Mouse (Mus musculus): ENCODE data around the gene Mrpl12. TPM values are rescaled to one million over a fixed set of nuclear protein-coding genes. Genes with fewer than 3 reads are reported as not detected.

Gene Mrpl12
- total RNA-seq, 2 experiments from 2014 or later, result 116 to 122 TPM

DNA sequence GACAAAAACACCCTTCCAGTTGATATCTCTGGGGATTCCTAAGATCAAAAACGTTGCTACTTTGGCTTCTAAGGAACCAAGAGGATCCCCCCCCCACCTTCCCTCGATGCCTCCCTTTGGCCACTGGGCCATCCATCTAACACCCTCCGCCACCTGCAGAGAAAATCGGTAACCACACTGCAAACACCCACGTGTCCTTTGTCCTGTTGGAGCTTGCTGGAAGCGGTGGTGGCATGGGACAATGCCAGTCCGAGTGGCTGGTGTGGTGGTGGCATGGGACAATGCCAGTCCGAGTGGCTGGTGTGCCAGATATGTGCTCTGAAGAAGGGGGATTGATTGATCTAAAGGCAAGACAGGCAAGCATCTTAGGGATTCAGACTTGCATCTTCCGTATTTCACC, 47.2 kb downstream of the Mrpl12 start:
- no peak for DNase-seq (ENCODE audit: low spot score in 2 of 2)

DNA sequence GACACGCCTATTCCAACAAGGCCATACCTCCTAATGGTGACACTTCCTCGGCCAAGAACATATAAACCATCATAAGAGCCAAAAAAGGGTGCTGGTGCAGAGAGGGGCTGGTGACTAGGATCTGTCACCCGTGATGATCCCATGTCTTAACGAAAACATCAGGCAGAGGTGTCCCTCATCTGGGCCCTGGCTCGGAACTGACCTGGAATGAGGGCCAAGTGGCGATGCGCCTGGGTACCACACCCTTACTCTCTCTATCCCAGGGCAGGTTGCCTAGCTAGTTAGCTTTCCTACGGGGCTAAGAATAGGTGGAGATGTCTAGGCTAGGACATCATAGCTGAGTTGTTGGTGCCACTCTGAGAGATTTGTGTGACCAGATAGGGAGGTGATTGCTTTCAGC, 49.7 kb downstream of the Mrpl12 start:
- no peak for DNase-seq (ENCODE audit: low spot score in 2 of 2)

DNA sequence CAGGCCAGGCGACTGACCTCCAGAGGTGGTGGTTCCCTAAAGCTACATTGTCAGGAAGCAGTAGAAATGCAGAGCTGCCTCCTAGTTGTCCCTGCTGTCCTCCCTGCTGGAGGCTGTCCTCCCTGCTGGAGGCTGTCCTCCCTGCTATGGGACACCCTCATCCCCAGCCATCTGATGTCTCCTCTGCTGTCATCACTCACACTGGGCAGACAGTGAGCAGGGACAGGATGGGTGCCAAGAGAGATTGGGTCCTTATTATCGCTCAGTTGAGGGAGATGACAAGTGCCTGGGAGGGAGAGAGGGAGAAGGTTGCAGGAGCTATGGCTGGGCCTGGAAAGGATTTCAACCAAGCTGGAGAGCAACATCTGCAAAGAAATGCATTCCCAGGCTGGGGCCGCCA, 50.7 kb downstream of the Mrpl12 start:
- DNase-seq (ENCODE audit: low spot score in 2 of 2), result no peak

DNA sequence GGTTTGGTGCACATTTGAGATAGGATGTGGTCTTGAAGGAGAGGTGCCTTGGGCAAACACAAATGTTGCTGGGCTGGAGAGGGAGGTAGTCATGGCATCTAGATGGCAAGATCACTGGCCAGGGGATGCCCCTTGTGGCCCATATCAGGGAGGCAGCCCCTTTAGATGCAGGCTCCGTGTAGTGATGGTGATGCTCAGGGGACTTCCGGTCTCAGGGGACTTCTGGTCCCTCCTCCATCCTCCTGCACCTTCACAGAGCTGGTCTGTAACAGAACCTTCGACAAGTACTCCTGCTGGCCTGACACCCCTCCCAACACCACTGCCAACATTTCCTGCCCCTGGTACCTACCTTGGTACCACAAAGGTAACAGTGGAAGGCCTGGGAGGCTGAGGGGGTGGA, 51.4 kb downstream of the Mrpl12 start:
- DNase-seq (ENCODE audit: low spot score in 2 of 2), result no peak

DNA sequence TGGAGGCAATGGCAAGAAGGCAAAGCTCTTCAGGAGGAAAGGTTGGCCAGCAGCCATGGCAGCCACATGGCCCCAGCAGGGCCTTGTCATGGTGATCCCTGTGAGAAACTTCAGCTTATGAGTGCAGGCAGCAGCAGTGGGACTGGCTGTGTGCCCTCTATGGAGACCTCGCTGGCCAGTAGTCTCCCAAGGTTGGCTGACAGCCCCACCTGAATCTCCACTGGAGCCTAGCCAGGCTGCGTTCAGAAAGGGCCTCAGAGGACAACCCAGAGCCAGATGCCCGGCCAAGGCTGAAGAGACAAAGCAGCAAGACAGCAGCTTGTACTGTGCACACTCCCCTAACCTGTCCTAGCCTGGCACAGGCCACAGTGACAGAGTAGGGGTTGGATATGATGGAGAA, 54.1 kb downstream of the Mrpl12 start:
- DNase-seq (ENCODE audit: low spot score in 2 of 2), result peak; percentile 30 to 47

Other genes with a start within 250 kb of the Mrpl12 start
- 100 to 1,000 TPM; 861 to 883 TPM for gene Actg1, start 136.1 kb upstream of the Mrpl12 start, total RNA-seq (2021)
- under 1 TPM; 0.52 to 0.98 TPM for gene Fscn2, start 123.1 kb upstream of the Mrpl12 start, total RNA-seq (2021)
- 10 to 100 TPM; 16.7 to 16.9 TPM for gene Faap100, start 105.8 kb upstream of the Mrpl12 start, total RNA-seq (2021)
- 10 to 100 TPM; 68.0 to 80.5 TPM for gene Nploc4, start 46.9 kb upstream of the Mrpl12 start, total RNA-seq (2021)
- gene Tspan10, start 42.0 kb upstream of the Mrpl12 start, total RNA-seq (2021), result 1 to 10 TPM in 1 of 2 experiments, not detected in 1; 4.6 TPM
- gene Pde6g, start 31.1 kb upstream of the Mrpl12 start, total RNA-seq (2021), result under 1 TPM in 1 of 2 experiments, not detected in 1; 0.39 TPM
- gene Oxld1, start 26.5 kb upstream of the Mrpl12 start, total RNA-seq (2021), result 10 to 100 TPM; 19.3 to 24.8 TPM
- 10 to 100 TPM in 1 of 2 experiments, 1 to 10 TPM in 1; 8.9 to 10.1 TPM for gene Ccdc137, start 26.5 kb upstream of the Mrpl12 start, total RNA-seq (2021)
- gene Arl16, start 17.0 kb upstream of the Mrpl12 start, total RNA-seq (2021), result 10 to 100 TPM; 20.8 to 23.8 TPM
- 10 to 100 TPM; 19.6 to 20.0 TPM for gene Slc25a10, start 7.2 kb downstream of the Mrpl12 start, total RNA-seq (2021)
- under 1 TPM in 1 of 2 experiments, not detected in 1; 0.26 TPM for gene Gcgr, start 46.1 kb downstream of the Mrpl12 start, total RNA-seq (2021)
- 10 to 100 TPM; 74.0 to 81.3 TPM for gene Mcrip1, start 65.1 kb downstream of the Mrpl12 start, total RNA-seq (2021)
- gene Ppp1r27, start 66.5 kb downstream of the Mrpl12 start, total RNA-seq (2021), result 10 to 100 TPM; 80.7 to 99.3 TPM
- gene P4hb, start 88.6 kb downstream of the Mrpl12 start, total RNA-seq (2021), result 100 to 1,000 TPM; 527 to 538 TPM
- gene Arhgdia, start 97.0 kb downstream of the Mrpl12 start, total RNA-seq (2021), result 100 to 1,000 TPM; 278 to 300 TPM
- gene Alyref, start 113.8 kb downstream of the Mrpl12 start, total RNA-seq (2021), result 100 to 1,000 TPM; 112 to 113 TPM
- gene Anapc11, start 113.8 kb downstream of the Mrpl12 start, total RNA-seq (2021), result 10 to 100 TPM; 72.5 to 86.2 TPM
- 1 to 10 TPM in 1 of 2 experiments, not detected in 1; 1.3 TPM for gene Npb, start 123.9 kb downstream of the Mrpl12 start, total RNA-seq (2021)
- 10 to 100 TPM; 36.6 to 41.4 TPM for gene Pcyt2, start 133.3 kb downstream of the Mrpl12 start, total RNA-seq (2021)
- gene Sirt7, start 140.6 kb downstream of the Mrpl12 start, total RNA-seq (2021), result 10 to 100 TPM; 12.2 to 12.6 TPM
- 10 to 100 TPM; 36.7 to 42.6 TPM for gene Mafg, start 149.0 kb downstream of the Mrpl12 start, total RNA-seq (2021)
- 10 to 100 TPM; 27.6 to 29.0 TPM for gene Pycr1, start 159.2 kb downstream of the Mrpl12 start, total RNA-seq (2021)
- 10 to 100 TPM; 81.2 to 83.4 TPM for gene Myadml2, start 163.5 kb downstream of the Mrpl12 start, total RNA-seq (2021)
- gene Notum, start 176.6 kb downstream of the Mrpl12 start, total RNA-seq (2021), result 1 to 10 TPM; 1.2 to 1.7 TPM
- gene Aspscr1, start 188.4 kb downstream of the Mrpl12 start, total RNA-seq (2021), result 10 to 100 TPM; 48.6 to 55.3 TPM
- gene Cenpx, start 229.1 kb downstream of the Mrpl12 start, total RNA-seq (2021), result 10 to 100 TPM; 33.7 to 48.7 TPM
- gene Lrrc45, start 229.3 kb downstream of the Mrpl12 start, total RNA-seq (2021), result 10 to 100 TPM; 16.0 to 21.0 TPM
- 1 to 10 TPM; 2.5 to 4.8 TPM for gene Rac3, start 236.9 kb downstream of the Mrpl12 start, total RNA-seq (2021)
- 1 to 10 TPM; 4.8 to 5.3 TPM for gene Dcxr, start 242.7 kb downstream of the Mrpl12 start, total RNA-seq (2021)
- 10 to 100 TPM in 1 of 2 experiments, 1 to 10 TPM in 1; 9.5 to 10.4 TPM for gene Cbr2, start 247.5 kb downstream of the Mrpl12 start, total RNA-seq (2021)